Mouse (Mus musculus) cortical plate, adult 2 months (tissue): ENCODE measurements at regions not wholly inside any gene's neighbourhood (a gene's known extent, or its start where the extent isn't known, plus 50 kb on each side); places are given as distances from the start of the nearest gene placed in this dataset.

Experiments used
- CTCF ChIP-seq: fragments of 200-500 bp; IDR thresholded peaks from 2 replicates; pipeline ENCODE4 v1.5.1; 2011; ENCODE audit warnings: mild to moderate bottlenecking, control low read depth, low read length; ENCODE audit not compliant: insufficient read depth; ENCODE audit errors: extremely low read depth
- POLR2A ChIP-seq: fragments of 200-500 bp; IDR thresholded peaks from 2 replicates; pipeline ENCODE4 v1.6.1; 2011; ENCODE audit warnings: mild to moderate bottlenecking, low read length, control low read depth; ENCODE audit not compliant: insufficient read depth; ENCODE audit errors: extremely low read depth

- TF ChIP-seq POLR2A = no peak
- TF ChIP-seq CTCF = no peak
Observed at GRCm38 (mm10) chr3:117038928-117039300, 70.1 kb upstream of the Palmd start.
